Mouse (Mus musculus) kidney, adult 8-10 months (tissue): ENCODE results near the gene Mmp12.
"Not testable (repeated sequence)": the region's sequence is repeated elsewhere in the genome, so short reads cannot be mapped to it uniquely, and the experiment has no call there.

Experiments used
- DNase-seq, 2 experiments: peaks; one replicate each; pipeline ENCODE4 v3.0.0; 2022

The Mmp12 gene

DNA sequence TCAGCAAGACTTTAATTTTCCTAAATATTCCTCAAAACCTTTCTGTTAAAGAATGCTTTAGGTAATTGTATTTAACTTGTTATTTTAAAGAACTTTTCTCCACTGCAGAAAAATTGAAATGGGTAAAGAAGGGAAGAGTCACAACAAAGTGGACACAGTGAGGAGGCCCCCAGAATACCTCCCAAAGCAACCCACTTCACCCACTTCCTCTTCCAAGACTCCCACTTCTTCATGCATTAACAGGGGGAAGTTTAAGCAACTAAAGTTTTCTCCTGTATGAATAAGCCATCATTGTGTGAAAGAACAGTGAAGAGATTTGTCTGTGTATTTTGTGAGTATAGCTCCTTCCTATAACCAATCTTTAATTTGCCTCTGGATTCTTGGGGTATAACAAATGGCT lies at the start of gene Mmp12:
Mmp12 (plus strand) TSS at position 275 of the 400 bp plus-strand sequence.
- DNase-seq: no peak

GRCm38 (mm10) chr9:7331847-7332246 lies 12.3 kb upstream of the Mmp12 start:
- DNase-seq: no peak

- no peak for DNase-seq
Measured at GRCm38 (mm10) chr9:7335766-7336680, 8.2 kb upstream of the Mmp12 start.

DNA sequence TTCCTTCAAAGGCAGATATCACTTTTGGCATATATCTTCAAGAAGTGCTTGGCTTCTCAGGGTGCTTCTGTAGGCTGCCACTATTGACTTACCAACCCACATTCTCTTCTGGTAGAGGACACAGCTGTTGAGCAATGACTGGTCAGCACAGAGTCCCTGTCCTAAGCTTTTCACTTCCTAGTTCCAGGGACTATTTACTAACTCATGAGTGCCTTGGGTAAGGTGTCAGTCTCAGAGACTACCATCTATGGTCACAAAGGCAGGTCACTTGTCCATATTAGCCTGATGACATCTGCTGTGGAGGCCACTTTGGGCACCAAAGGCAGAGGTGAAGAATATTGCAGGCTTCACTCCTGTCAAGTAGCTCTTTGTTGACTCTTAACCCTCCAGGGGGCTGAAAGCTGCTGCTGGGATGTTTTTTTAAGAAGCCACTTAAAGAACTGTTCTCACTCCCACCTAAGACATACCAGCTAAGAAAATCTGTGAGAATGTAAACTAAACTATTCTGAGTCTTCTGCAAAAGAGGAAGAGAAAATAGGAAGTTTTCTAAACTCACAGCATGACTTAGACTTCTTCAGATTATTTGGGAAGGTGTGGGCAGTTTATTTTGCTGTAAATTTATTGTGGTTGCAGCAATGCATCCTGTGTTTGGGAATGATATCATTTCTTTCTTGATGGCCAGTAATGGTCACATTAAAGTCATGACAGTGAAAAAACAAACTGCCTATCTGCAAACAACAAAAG lies 7.3 kb upstream of the Mmp12 start:
- DNase-seq: no peak

- DNase-seq: no peak
Measured at GRCm38 (mm10) chr9:7345513-7345912, 1.3 kb downstream of the Mmp12 start.

DNA sequence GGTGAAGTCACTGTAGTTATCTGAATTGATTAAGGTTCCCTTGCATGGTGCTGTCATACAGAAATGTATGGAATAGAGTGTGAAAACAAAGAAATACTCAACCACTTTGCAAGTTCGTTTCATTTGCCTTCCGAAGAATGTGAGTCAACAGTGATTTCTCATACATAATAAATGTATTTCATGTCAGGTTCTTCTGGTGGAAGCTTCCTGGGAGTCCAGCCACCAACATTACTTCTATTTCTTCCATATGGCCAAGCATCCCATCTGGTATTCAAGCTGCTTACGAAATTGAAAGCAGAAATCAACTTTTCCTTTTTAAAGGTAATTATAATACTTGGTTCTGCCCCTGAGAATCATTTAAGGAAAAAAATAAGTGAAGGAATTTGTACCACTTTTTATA lies 10.4 kb downstream of the Mmp12 start:
- no peak for DNase-seq

DNA sequence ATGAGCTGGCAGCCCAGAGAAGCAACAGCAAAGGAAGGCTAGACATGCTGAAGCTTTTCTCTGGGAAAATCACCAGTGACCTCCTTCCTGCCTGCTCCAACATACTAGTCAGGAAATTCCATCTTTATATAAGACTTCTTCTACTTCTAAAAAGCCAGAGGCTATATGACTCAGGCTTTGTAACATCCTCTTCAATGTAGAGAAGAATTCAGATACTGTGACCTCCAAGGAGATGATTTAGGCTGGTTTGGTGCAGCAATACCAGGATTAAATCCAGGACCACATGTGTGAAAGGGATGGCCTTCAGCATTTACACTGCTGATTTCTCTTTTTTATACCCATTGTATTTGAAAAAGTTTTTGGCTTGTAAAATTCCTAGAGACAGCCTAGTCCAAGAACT lies 43.8 kb downstream of the Mmp12 start, which contains the start of gene Mmp1b:
Mmp1b (minus strand) TSS at position 101 of the 400 bp plus-strand sequence.
- no peak for DNase-seq

GRCm38 (mm10) chr9:7396556-7396955 lies 52.4 kb downstream of the Mmp12 start:
- DNase-seq: not testable (repeated sequence)
